Mouse (Mus musculus) induced T-regulatory cell, adult 2 months (primary cell): ENCODE data around the gene Hoxc4.

Experiments
- DNase-seq: peaks from one replicate; pipeline ENCODE4 v3.0.0-alpha.2; 2012; ENCODE audit warnings: low read depth

Hoxc4 gene

GRCm38 (mm10) chr15:103038701-103039480, 20.2 kb downstream of the Hoxc4 start:
- no peak for DNase-seq

- DNase-seq, result no peak
Observed at GRCm38 (mm10) chr15:103039609-103040008, 20.9 kb downstream of the Hoxc4 start.

GRCm38 (mm10) chr15:103040601-103041000, 21.9 kb downstream of the Hoxc4 start:
- no peak for DNase-seq

DNA sequence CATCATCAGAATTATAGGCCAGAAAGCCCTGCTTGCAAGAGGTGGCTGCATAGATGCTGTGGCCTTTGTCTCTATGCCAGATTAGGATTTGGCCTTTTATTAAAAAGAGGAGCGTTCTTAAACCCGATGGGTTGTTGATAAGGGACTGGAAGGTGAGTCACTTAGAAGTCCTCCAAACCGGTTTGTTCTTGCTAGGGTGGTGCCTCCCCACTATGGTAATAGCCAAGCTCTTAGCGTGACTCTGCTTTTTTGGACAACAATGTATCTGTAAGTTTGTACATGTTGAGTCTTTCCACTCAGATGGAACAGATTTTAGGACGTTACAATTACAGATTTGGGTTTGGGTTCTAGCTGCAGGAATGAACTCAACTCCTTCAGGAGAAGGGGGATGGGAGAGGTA, 22.9 kb downstream of the Hoxc4 start:
- DNase-seq, result no peak

GRCm38 (mm10) chr15:103042209-103042608, 23.5 kb downstream of the Hoxc4 start:
- DNase-seq, result no peak

DNA sequence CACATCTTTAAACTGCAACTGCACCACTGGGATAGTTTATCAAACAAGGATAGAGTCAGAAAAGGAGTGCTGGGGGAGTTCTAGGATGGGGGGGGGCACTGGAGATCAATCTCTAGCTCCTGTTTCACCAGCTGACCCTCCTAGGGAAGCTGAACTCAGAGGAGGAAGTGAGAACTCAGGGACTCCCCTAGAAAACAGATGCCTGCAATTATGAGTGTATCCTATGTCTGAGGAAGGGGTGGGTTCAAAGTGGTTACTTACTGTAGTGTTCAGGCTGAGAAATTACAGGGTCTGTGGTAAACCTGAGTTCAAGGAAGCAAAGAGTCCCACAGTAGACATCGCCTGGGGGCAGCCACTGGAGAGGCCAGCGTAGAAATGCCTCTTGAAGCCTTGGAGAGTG, 32.9 kb downstream of the Hoxc4 start:
- DNase-seq, result no peak

GRCm38 (mm10) chr15:103053210-103053609, 34.5 kb downstream of the Hoxc4 start:
- DNase-seq, result no peak

- no peak for DNase-seq
Observed at GRCm38 (mm10) chr15:103056396-103056795, 37.7 kb downstream of the Hoxc4 start.

DNA sequence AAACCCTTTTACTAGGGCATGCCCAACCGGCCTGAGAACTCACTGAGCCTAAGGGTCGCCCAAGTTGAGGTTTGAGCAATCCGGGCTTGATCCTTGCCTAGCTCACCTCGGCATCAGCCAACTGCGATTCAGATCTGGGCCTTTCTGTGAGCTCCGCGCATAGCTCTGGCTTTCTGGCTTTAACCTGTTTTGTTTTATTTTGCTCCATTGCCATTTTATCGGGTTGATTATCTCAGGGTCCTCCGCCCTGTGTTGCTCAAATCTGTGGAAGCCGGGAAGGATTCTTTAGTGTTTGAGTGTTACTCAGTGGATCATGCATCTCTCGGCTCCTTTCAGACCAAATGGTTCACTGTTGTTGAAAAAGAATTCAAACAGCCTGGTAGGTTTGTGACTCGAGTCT, 40.0 kb downstream of the Hoxc4 start:
- no peak for DNase-seq

DNA sequence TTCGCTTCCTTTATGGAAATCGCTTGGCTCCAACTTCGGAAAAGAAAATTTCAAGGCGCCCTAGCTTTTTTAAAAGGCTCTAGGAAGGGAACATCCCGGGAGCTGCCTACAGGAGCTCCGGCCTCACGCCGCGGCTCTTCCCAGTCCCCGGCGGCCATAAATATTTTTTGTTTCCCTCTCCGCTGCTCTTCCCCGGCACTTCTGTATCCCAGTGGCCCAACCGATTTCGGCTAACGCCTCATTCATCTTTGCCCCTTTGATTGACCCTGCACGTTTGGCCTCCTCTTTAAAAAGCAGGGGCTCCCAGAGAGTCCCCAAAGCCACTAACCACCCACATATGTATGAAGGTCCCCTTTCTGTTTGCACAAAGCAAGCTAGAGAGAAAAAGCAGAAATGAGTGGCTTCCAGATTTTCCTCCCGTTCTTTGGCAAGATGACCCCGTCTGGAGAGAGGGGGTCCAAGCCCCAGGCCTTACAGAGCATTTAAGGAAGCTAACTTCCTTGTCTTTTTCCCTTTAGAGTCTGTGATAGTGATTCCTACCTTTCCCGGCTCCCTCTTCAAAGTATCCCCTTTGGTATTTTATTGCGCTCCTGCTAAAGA, 40.8 kb downstream of the Hoxc4 start:
- no peak for DNase-seq

DNA sequence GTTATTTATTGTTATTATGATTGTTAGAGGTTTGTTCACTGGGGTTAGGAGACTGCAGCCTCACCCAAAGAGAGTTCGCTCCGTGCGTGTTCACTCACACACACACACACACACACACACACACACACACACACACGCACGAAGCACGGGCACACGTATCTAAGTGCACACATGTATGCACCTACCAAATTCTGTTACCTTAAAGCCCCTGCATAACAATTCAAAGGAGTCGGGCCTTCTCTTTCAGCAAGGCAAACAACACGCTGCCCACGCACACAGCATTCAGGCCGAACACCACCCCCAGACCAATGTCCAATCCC, 41.2 kb downstream of the Hoxc4 start:
- DNase-seq, result no peak

- DNase-seq, result peak; percentile 3
Observed at GRCm38 (mm10) chr15:103060341-103061130, 41.8 kb downstream of the Hoxc4 start.

DNA sequence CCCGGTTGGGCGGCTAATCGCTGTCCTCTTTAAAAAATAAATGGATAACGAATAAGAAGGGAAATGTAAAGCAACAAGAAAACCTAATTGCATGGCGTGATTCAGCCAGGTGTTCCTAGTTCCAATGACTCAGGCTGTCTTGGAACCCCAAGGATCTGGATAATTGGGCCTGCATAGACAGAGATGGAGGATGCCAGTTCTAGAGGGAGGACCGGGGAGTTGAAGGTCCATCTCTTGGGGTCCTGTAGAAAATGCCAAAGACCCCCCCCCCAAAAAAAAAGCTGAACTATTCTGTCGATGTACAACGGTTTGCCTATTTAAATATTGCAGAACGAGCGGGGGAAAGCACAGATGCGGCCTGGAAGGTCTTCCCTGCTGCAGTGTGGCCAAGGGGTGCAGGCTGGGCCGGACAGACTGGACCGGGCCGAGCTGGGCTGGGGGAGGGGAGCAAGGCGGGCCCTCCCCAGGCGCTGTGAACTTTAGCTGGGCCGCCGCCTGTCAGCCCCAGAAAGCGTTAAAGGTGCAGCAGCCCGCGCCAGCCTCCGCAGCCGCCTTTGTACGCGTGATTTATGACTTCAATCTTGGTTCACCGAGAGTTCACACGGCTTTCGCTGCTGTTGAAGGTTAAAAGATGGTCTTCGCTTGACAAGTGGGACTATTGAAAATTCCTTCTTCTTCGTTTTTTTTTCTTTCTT, 42.5 kb downstream of the Hoxc4 start:
- DNase-seq, result no peak

GRCm38 (mm10) chr15:103061988-103062387, 43.3 kb downstream of the Hoxc4 start:
- DNase-seq, result no peak

- no peak for DNase-seq
Observed at GRCm38 (mm10) chr15:103065642-103066041, 46.9 kb downstream of the Hoxc4 start.

- no peak for DNase-seq
Observed at GRCm38 (mm10) chr15:103067701-103068100, 49.0 kb downstream of the Hoxc4 start.

DNA sequence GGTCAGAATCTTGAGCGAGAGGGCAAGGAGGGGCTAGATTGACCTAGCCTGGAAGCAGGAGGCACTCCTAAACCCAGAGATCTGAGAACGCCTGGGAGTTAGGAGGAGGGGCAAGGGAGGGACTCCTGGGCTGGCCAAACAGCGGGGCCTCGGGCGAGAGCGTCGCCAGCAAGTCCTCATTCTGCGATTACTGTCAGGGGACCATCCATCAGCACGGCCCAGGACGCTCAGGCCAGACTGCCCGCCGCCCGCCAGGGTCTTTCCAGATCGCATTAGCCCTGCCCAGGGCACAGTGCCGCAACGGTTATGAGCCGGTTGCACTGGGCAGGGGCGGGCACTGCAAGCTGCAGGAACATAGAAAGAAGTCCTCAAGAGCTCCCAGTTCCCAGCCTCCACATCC, 50.4 kb downstream of the Hoxc4 start:
- no peak for DNase-seq

GRCm38 (mm10) chr15:103071266-103071665, 52.5 kb downstream of the Hoxc4 start:
- DNase-seq, result no peak

DNA sequence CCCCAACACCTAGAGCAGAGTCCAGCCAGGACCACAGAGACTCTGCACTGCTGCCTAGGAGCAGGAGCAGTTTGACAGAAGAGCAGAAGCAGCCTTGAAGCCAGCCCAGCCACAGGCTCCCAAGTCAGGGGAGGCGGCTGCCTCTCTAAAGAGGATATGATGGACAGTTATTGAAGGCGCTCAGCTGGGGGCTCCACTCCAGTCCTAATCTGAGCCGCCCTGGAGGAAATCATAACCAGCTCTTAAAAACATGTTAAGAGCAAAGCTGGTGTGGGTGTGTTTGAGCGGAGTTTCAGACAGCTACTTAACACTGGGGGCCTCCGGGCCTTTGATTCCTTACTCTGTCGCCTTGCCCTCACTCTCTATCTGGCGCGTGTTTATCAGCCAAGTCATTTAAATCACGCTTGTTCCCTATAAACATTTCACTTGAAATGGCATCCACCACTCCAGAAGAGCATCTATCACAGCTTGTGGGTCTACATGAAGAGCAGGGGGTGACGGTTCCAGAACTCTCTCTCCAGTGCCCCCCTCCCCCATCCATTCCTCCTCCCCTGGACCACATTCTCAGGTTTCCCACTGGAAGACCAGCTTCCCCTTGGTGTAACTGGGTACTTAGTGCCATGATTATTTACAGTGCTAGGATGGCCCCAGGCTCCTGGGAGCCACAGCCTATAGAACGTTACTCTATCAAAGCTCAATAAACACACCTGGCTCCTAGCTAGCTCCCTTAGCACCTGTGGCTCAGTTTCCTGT, 56.1 kb downstream of the Hoxc4 start:
- no peak for DNase-seq

DNA sequence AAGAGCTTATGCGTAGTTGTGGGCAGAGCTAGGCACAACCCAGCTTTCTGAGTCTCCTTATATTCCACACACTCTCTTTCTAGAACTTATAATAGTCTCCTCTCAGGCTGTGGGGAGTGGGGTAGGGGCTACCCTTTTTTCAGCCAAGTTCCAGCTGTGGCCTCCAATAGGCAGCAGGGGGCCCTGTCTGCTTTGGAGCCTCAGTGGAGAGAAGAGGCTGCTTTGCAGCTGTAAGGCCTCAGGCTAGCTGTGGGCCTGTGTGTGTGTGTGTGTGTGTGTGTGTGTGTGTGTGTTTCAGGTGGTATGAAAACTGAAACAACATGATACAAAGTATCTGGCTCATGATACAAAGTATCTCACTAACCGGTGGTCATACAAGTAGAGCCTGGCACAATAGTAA, 58.9 kb downstream of the Hoxc4 start:
- no peak for DNase-seq

DNA sequence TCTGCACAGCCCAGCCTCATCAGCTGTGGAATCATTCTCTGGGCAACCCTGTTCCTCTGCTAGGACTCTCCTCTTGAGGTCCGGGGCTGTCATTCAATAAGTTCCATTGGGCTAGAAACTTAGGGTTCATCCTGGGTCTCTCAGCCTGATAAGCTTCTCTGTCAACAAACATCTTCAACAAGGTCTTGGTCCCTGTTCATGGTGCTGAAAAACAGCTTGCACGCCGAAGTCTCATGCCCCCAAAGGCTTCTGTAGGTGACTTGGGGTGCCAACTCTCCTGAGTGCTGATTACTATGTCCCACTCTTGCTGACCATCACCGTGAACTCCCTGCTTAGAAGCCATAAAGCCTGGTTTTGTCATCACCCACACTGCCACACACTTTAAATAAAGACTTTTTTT, 63.9 kb downstream of the Hoxc4 start:
- DNase-seq, result no peak

DNA sequence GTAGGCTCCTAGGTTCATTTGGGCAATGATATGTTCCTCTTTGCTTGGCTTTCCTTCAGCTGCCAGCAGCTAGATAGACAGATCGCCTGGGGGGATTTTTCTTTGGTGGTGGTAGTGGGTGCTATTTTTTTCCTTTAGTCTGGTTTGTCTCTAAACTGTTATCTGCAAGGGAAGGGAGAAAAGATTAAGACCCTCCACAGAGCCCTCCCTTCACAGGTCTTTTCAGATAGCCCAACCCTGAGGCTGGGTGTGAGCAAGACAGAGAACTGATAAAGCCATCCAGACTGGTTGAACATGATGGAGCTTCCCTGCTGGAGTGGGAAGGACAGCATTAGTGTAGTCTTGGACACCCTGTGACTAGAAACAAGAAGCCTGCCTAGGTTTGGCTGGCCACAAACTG, 64.9 kb downstream of the Hoxc4 start:
- DNase-seq, result no peak
